Mouse (Mus musculus) limb, embryonic 12.5 days (tissue): Measurements from ENCODE around the gene Klk10. TPM values are rescaled to one million over a fixed set of nuclear protein-coding genes. Genes with fewer than 3 reads are reported as not detected.
A peak's percentile ranks its signal among the peaks of the same experiment; 100 is the strongest.

Experiments
- ATAC-seq: fragments of 200-750 bp; cut with Nextera tagmentation; 2 replicates; pipeline ENCODE4 v1.8.0; 2017; ENCODE audit warnings: low read depth, moderate TSS enrichment; ENCODE audit not compliant: insufficient number of reproducible peaks, insufficient read depth, low FRiP score, low TSS enrichment
- H3K27ac ChIP-seq: fragments of 300-500 bp; sonication (generic); 2 replicates; pipeline ENCODE4 v1.5.1; 2016; ENCODE audit warnings: mild to moderate bottlenecking, moderate library complexity
- H3K27me3 ChIP-seq: fragments of 300-500 bp; sonication (generic); 2 replicates; pipeline ENCODE4 v1.6.1; 2016; ENCODE audit warnings: mild to moderate bottlenecking, moderate library complexity
- H3K36me3 ChIP-seq: fragments of 300-500 bp; sonication (generic); 2 replicates; pipeline ENCODE4 v1.6.1; 2016; ENCODE audit warnings: mild to moderate bottlenecking, moderate library complexity
- H3K4me1 ChIP-seq: fragments of 300-500 bp; sonication (generic); replicated peaks from 2 replicates; pipeline ENCODE4 v1.6.1; 2016
- H3K4me2 ChIP-seq: fragments of 300-500 bp; sonication (generic); 2 replicates; pipeline ENCODE4 v1.6.1; 2016; ENCODE audit warnings: mild to moderate bottlenecking, moderate library complexity
- H3K4me3 ChIP-seq: fragments of 300-500 bp; sonication (generic); replicated peaks from 2 replicates; pipeline ENCODE4 v1.5.1; 2016; ENCODE audit warnings: mild to moderate bottlenecking
- H3K9ac ChIP-seq: fragments of 300-500 bp; sonication (generic); replicated peaks from 2 replicates; pipeline ENCODE4 v1.6.1; 2016; ENCODE audit warnings: mild to moderate bottlenecking, moderate library complexity
- H3K9me3 ChIP-seq: fragments of 300-500 bp; sonication (generic); 2 replicates; pipeline ENCODE4 v1.6.1; 2016; ENCODE audit warnings: mild to moderate bottlenecking, moderate library complexity
- WGBS: fragments of 180-500 bp; shearing (Covaris S2); methylation state at CpG from one replicate; pipeline ENCODE4 v1.1.7; 2016; 5-methylcytosine and 5-hydroxymethylcytosine counted together
- polyA plus RNA-seq: library from polyadenylated mRNA; unstranded; fragments of >200 nt; fragmentation: Nextera tagmentation; extraction: Ambion mirVana; gene quantifications from 2 replicates; pipeline ENCODE4 v1.2.1, GENCODE M21; 2016

Klk10 gene
- polyA plus RNA-seq, 1 experiment from 2014 or later, result 0.35 TPM

GRCm38 (mm10) chr7:43797333-43797769, 16.5 kb downstream of the Klk10 start, which contains the start of gene Klk8:
TSS of gene Klk8 (plus strand) at chr7:43797577.
- H3K4me2 ChIP-seq, result peak within 1 kb of the TSS; percentile 76
- no peaks in the 10 kb centered on the region for H3K9me3 ChIP-seq
- whole genome bisulfite sequencing, result under 1% methylated on average over 28 of the region's 28 CpGs
- peaks cover 59% of the 10 kb centered on the region for H3K27me3 ChIP-seq
- H3K36me3 ChIP-seq, result no peaks in the 10 kb centered on the region
- peak within 1 kb of the TSS; percentile 56 for H3K9ac ChIP-seq
- ATAC-seq, result peak; percentile 58; the same call in 1 of the 2 replicates
- no peak within 1 kb of the TSS for H3K27ac ChIP-seq
- peaks cover 7% of the 10 kb centered on the region; the same call in 1 of the 2 replicates for H3K4me1 ChIP-seq
- H3K4me3 ChIP-seq, result peak within 1 kb of the TSS; percentile 52

GRCm38 (mm10) chr7:43797844-43798462, 17.1 kb downstream of the Klk10 start:
- Histone ChIP-seq H3K4me3 (peak overlapping the region; percentile 52), H3K27ac (no peak overlapping the region), H3K4me2 (peak overlapping the region; percentile 76), H3K4me1 (peaks cover 7% of the 10 kb centered on the region; the same call in 1 of the 2 replicates), H3K9me3 (no peaks in the 10 kb centered on the region), H3K9ac (no peak overlapping the region), H3K27me3 (peaks cover 59% of the 10 kb centered on the region), H3K36me3 (no peaks in the 10 kb centered on the region)
- ATAC-seq, result peak; percentile 32; the same call in 1 of the 2 replicates
- WGBS, result 45% methylated on average over 13 of the region's 13 CpGs

DNA sequence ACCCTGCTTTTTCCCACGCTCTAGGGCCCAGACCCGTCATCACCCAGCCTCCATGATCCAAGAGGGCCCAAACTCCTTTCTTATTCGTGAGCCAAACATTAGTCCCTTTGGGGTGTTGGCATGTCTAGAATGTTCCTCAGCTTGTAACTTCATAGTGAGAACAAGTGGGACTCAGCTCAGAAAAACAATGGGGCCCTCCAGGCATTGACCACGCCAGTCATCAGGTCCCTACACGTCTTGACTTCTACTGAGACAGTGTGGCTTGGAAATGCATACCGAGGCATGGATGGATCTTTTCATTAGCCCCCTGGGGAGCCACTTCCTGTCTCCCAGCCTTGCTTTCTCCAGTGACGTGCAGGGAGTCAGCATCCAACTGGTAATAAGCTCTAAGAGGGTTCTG, 19.0 kb downstream of the Klk10 start:
- H3K9ac ChIP-seq, result no peak overlapping the region
- WGBS, result 73% methylated on average over 7 of the region's 7 CpGs
- H3K4me1 ChIP-seq, result peaks cover 7% of the 10 kb centered on the region; the same call in 1 of the 2 replicates
- no peak overlapping the region for H3K4me3 ChIP-seq
- H3K4me2 ChIP-seq, result no peak overlapping the region
- H3K27me3 ChIP-seq, result peaks cover 44% of the 10 kb centered on the region
- H3K36me3 ChIP-seq, result no peaks in the 10 kb centered on the region
- no peak for ATAC-seq
- no peak overlapping the region for H3K27ac ChIP-seq
- no peaks in the 10 kb centered on the region for H3K9me3 ChIP-seq

DNA sequence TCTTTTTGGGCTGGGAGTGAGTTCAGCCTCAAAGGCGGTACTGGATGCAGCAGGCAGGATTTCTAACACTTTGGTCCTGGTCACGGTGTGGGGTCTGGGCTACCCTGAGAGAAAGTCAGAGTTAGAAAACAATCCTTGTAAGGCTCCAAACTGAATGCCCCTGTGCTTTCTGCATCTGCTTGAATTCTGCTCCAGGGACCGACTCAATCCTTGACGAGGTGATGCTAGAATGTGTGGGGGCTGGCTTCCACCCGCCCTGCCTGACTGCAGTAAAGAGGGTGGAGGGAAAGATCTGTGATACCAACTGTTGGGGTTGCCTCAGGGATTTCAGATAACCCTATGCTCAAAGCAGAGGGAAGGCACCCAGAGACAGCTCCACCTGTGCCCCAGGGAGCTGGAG, 30.2 kb downstream of the Klk10 start, which contains the start of gene Klk7:
Gene Klk7, plus strand, starts transcription at position 301 of the 400 bp plus-strand sequence.
- H3K9ac ChIP-seq, result no peak within 1 kb of the TSS
- WGBS, result 33% methylated on average over 5 of the region's 5 CpGs
- no peak within 1 kb of the TSS for H3K27ac ChIP-seq
- H3K27me3 ChIP-seq, result peaks cover 9% of the 10 kb centered on the region
- no peaks in the 10 kb centered on the region for H3K4me1 ChIP-seq
- no peak within 1 kb of the TSS for H3K4me2 ChIP-seq
- H3K4me3 ChIP-seq, result no peak within 1 kb of the TSS
- H3K9me3 ChIP-seq, result no peaks in the 10 kb centered on the region
- no peak for ATAC-seq
- H3K36me3 ChIP-seq, result no peaks in the 10 kb centered on the region

DNA sequence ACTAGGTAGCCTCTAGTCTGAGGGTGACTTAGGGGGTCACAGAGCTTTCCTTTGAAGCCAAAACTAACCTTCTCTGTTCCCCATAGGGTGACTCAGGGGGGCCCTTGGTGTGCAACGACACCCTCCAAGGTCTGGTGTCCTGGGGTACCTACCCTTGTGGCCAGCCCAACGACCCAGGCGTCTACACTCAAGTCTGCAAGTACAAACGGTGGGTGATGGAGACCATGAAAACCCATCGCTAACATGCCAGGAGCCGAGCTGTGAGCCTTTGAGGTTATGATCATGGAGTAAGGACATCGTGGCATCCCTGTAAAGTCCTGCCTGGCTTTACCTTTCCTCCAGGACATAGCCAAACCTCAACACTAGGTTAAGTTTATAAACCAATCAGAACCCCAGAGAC, 34.4 kb downstream of the Klk10 start:
- Histone ChIP-seq H3K4me3 (no peak overlapping the region), H3K27me3 (peaks cover 9% of the 10 kb centered on the region), H3K4me1 (no peaks in the 10 kb centered on the region), H3K36me3 (no peaks in the 10 kb centered on the region), H3K4me2 (no peak overlapping the region), H3K9ac (no peak overlapping the region), H3K27ac (no peak overlapping the region), H3K9me3 (no peaks in the 10 kb centered on the region)
- ATAC-seq, result no peak
- 88% methylated on average over 7 of the region's 7 CpGs for WGBS

DNA sequence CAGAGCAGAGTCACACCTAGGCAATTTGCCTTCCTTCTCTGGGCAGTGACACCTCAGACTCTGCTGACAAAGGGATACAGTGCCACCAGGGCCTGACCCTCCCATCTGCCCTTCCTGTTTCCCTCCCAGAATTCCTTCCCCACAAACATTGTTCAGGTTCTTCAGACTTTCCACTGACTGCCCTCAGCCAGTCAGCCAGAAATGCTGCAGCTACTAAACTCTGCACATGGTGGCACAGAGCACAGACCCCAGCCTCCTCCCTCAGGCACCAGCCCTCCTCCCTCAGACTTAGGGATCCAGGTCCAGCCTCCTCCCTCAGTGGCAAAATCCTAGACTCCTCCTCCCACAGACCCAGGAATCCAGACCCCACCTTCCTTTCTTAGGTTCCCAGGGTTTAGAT, 35.9 kb downstream of the Klk10 start:
- Histone ChIP-seq H3K36me3 (no peaks in the 10 kb centered on the region), H3K27me3 (peaks cover 2% of the 10 kb centered on the region; the same call in 1 of the 2 replicates), H3K27ac (no peak overlapping the region), H3K4me1 (no peaks in the 10 kb centered on the region), H3K9me3 (no peaks in the 10 kb centered on the region), H3K9ac (no peak overlapping the region), H3K4me3 (no peak overlapping the region), H3K4me2 (no peak overlapping the region)
- no peak for ATAC-seq

DNA sequence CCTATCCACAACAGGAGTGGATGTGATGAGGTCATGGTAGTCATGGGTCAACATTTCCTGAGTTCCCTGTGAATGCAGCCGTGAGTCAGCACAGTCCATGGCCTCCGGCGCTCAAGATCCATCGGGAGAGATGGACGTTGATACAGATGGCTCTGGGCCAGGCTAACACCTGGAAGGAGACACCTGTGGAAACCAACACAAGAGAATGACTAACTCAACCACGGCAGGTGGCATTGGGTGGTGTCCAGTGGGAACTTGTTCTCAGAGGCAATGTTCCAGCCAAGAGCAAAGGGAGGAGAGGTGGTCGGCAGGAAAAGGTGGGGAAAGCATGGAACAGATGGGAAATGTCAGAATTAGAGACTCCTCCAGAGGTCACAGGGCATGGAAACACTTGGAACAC, 40.7 kb downstream of the Klk10 start:
- Histone ChIP-seq H3K4me1 (no peaks in the 10 kb centered on the region), H3K4me2 (no peak overlapping the region), H3K27ac (no peak overlapping the region), H3K9ac (no peak overlapping the region), H3K9me3 (no peaks in the 10 kb centered on the region), H3K36me3 (no peaks in the 10 kb centered on the region), H3K4me3 (no peak overlapping the region), H3K27me3 (no peaks in the 10 kb centered on the region)
- 94% methylated on average over 7 of the region's 7 CpGs for WGBS
- no peak for ATAC-seq

- Histone ChIP-seq H3K27ac (no peak within 1 kb of the TSS), H3K9me3 (no peaks in the 10 kb centered on the region), H3K36me3 (no peaks in the 10 kb centered on the region), H3K27me3 (no peaks in the 10 kb centered on the region), H3K4me1 (no peaks in the 10 kb centered on the region), H3K4me2 (no peak within 1 kb of the TSS), H3K9ac (no peak within 1 kb of the TSS), H3K4me3 (no peak within 1 kb of the TSS)
- ATAC-seq, result no peak
- WGBS, result 89% methylated on average over 10 of the region's 10 CpGs
Measured at GRCm38 (mm10) chr7:43824199-43824598, 43.4 kb downstream of the Klk10 start, which contains the start of gene Klk6. TSS of gene Klk6 (plus strand) at chr7:43824499.

- Histone ChIP-seq H3K36me3 (no peaks in the 10 kb centered on the region), H3K9me3 (no peaks in the 10 kb centered on the region), H3K27me3 (no peaks in the 10 kb centered on the region), H3K27ac (no peak overlapping the region), H3K4me3 (no peak overlapping the region), H3K4me2 (no peak overlapping the region), H3K9ac (no peak overlapping the region), H3K4me1 (no peaks in the 10 kb centered on the region)
- ATAC-seq, result no peak
- 83% methylated on average over 5 of the region's 5 CpGs for WGBS
Measured at GRCm38 (mm10) chr7:43826056-43826455, 45.2 kb downstream of the Klk10 start.

- no peak overlapping the region for H3K4me3 ChIP-seq
- no peak overlapping the region for H3K9ac ChIP-seq
- H3K36me3 ChIP-seq, result no peaks in the 10 kb centered on the region
- H3K9me3 ChIP-seq, result no peaks in the 10 kb centered on the region
- H3K4me2 ChIP-seq, result no peak overlapping the region
- H3K27ac ChIP-seq, result no peak overlapping the region
- no peak for ATAC-seq
- 90% methylated on average over 4 of the region's 4 CpGs for whole genome bisulfite sequencing
- no peaks in the 10 kb centered on the region for H3K4me1 ChIP-seq
- no peaks in the 10 kb centered on the region for H3K27me3 ChIP-seq
Measured at GRCm38 (mm10) chr7:43827706-43828105, 46.9 kb downstream of the Klk10 start.

- H3K27me3 ChIP-seq, result no peaks in the 10 kb centered on the region
- no peak overlapping the region for H3K9ac ChIP-seq
- no peaks in the 10 kb centered on the region for H3K36me3 ChIP-seq
- no peaks in the 10 kb centered on the region for H3K4me1 ChIP-seq
- no peak overlapping the region for H3K4me2 ChIP-seq
- WGBS, result 83% methylated on average over 8 of the region's 8 CpGs
- no peak overlapping the region for H3K4me3 ChIP-seq
- ATAC-seq, result no peak
- H3K9me3 ChIP-seq, result no peaks in the 10 kb centered on the region
- no peak overlapping the region for H3K27ac ChIP-seq
Measured at GRCm38 (mm10) chr7:43829006-43829405, 48.2 kb downstream of the Klk10 start.
